Mouse (Mus musculus) hindbrain, embryonic 10.5 days (tissue): ENCODE data around the gene Aamp. TPM values are rescaled to one million over a fixed set of nuclear protein-coding genes. Genes with fewer than 3 reads are reported as not detected.
A peak's percentile ranks its signal among the peaks of the same experiment; 100 is the strongest.
"Not testable (repeated sequence)": the region's sequence is repeated elsewhere in the genome, so short reads cannot be mapped to it uniquely, and the experiment has no call there.

Experiments used
- DNase-seq: peaks from one replicate; pipeline ENCODE4 v3.0.0-alpha.2; 2017; ENCODE audit warnings: low spot score
- H3K27ac ChIP-seq: fragments of 300-500 bp; sonication (generic); 2 replicates; pipeline ENCODE4 v1.5.1; 2016; ENCODE audit warnings: mild to moderate bottlenecking, moderate library complexity
- H3K27me3 ChIP-seq: fragments of 300-500 bp; sonication (generic); 2 replicates; pipeline ENCODE4 v1.6.1; 2016; ENCODE audit warnings: mild to moderate bottlenecking; ENCODE audit not compliant: poor library complexity, insufficient read depth, severe bottlenecking
- H3K36me3 ChIP-seq: fragments of 300-500 bp; sonication (generic); 2 replicates; pipeline ENCODE4 v1.6.1; 2016; ENCODE audit warnings: mild to moderate bottlenecking, moderate library complexity
- H3K4me1 ChIP-seq: fragments of 300-500 bp; sonication (generic); replicated peaks from 2 replicates; pipeline ENCODE4 v1.6.1; 2016; ENCODE audit warnings: mild to moderate bottlenecking
- H3K4me3 ChIP-seq: fragments of 300-500 bp; sonication (generic); 2 replicates; pipeline ENCODE4 v1.5.1; 2016; ENCODE audit warnings: mild to moderate bottlenecking, moderate library complexity
- H3K9me3 ChIP-seq: fragments of 300-500 bp; sonication (generic); 2 replicates; pipeline ENCODE4 v1.6.1; 2016; ENCODE audit warnings: mild to moderate bottlenecking, moderate library complexity
- WGBS: fragments of 180-500 bp; shearing (Covaris S2); methylation state at CpG from one replicate; pipeline ENCODE4 v1.1.7; 2016; 5-methylcytosine and 5-hydroxymethylcytosine counted together
- polyA plus RNA-seq: library from polyadenylated mRNA; unstranded; fragments of >200 nt; fragmentation: Nextera tagmentation; extraction: Ambion mirVana; gene quantifications from 2 replicates; pipeline ENCODE4 v1.2.1, GENCODE M21; 2016

Aamp gene
- 238 and 248 TPM in 2 replicates for polyA plus RNA-seq

DNA sequence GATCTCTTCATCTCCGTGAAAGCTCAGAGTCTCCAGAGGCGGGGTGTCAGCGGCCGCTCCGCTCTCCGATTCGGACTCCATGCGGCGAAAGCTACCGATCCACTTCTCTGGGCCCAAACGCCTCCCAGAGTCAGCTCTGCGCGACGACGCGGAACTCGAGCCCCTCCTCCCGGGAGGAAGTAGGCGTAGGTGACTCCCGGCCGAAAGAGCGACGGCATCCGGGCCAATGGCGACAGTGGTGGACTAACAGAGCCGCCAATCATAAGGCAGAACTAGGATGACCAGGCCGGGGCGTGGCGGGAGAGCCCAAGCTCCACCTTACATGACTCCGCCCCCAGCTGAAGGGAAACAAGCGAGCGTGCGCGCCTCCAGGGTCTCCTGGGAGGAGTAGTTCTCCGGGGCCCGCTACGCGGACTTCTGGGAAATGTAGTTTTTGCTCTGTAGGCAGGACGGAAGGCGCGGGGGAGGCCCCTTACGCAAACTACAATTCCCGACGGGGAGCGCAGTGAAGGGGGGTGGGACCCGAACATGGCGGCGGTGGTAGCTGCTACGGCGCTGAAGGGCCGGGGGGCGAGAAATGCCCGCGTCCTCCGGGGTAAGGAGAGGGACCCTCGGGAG, at the start of gene Aamp, which contains the start of gene Pnkd:
Aamp (minus strand) TSS at position 196 of the 618 bp plus-strand sequence.
Pnkd (plus strand) TSS at position 388 of the 618 bp plus-strand sequence.
- no peaks in the 10 kb centered on the region for H3K27me3 ChIP-seq
- under 1% methylated on average over 56 of the region's 56 CpGs for WGBS
- peak within 1 kb of the TSS; percentile 81 for H3K4me3 ChIP-seq
- peak within 1 kb of the TSS; percentile 88 for H3K27ac ChIP-seq
- H3K36me3 ChIP-seq: peaks cover 52% of the 10 kb centered on the region
- no peaks in the 10 kb centered on the region for H3K9me3 ChIP-seq
- peak; percentile 100 for DNase-seq
- H3K4me1 ChIP-seq: peaks cover 31% of the 10 kb centered on the region

DNA sequence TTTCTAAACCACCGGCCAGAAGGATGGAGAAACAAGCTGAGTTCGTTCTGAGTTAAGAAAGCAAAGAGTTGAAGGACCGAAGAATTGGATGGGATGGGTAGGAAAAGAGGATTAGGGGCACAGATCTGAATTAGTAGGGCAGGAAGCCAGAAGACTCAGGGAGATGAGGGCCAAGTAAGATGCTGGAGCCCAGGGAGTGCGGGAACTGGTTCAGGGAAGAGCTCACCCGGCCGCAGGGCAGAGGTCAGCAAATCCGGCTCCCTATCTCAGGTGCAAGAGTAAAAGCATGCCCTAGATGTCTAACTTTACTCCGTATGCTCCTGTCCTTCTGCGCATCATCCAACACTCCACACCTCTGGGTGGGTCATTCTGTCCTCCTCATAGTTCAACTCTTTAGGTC, 48.4 kb upstream of the Aamp start:
- Histone ChIP-seq H3K27ac (peak overlapping the region; percentile 86), H3K27me3 (no peaks in the 10 kb centered on the region), H3K4me1 (peaks cover 40% of the 10 kb centered on the region), H3K9me3 (no peaks in the 10 kb centered on the region), H3K4me3 (peak overlapping the region; percentile 65), H3K36me3 (peaks cover 8% of the 10 kb centered on the region; the same call in 1 of the 2 replicates)
- WGBS: 6% methylated on average over 9 of the region's 9 CpGs
- DNase-seq: no peak

DNA sequence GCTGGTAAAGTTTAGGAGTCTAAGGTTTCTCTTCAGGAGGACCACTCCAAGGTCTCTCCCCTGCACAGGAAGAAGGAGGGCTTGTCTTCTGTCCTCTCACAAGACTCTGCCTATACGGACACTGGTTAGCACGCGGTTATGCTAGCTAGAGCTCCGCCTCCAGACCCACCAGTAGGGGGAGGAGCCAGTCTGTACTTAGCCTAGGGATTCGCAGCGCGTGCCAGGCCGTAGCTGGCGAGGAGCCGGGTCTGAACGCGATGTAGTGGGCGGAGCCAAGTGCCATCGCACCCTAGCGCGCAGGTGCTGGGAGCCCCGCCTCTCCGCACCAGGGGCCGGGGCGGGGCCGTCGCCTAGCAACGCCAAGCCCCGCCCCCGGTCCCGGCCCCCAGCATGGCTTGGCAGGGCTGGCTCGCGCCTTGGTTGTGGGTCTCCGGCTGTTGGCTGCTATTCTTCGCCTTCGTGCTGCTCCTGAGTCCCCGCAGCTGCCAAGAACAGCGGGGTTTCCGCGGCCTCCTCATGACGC, 47.8 kb upstream of the Aamp start:
- peaks cover 40% of the 10 kb centered on the region for H3K4me1 ChIP-seq
- DNase-seq: peak; percentile 96
- peak overlapping the region; percentile 65 for H3K4me3 ChIP-seq
- H3K27ac ChIP-seq: peak overlapping the region; percentile 86
- WGBS: under 1% methylated on average over 36 of the region's 36 CpGs
- peaks cover 8% of the 10 kb centered on the region; the same call in 1 of the 2 replicates for H3K36me3 ChIP-seq
- H3K9me3 ChIP-seq: no peaks in the 10 kb centered on the region
- H3K27me3 ChIP-seq: no peaks in the 10 kb centered on the region

DNA sequence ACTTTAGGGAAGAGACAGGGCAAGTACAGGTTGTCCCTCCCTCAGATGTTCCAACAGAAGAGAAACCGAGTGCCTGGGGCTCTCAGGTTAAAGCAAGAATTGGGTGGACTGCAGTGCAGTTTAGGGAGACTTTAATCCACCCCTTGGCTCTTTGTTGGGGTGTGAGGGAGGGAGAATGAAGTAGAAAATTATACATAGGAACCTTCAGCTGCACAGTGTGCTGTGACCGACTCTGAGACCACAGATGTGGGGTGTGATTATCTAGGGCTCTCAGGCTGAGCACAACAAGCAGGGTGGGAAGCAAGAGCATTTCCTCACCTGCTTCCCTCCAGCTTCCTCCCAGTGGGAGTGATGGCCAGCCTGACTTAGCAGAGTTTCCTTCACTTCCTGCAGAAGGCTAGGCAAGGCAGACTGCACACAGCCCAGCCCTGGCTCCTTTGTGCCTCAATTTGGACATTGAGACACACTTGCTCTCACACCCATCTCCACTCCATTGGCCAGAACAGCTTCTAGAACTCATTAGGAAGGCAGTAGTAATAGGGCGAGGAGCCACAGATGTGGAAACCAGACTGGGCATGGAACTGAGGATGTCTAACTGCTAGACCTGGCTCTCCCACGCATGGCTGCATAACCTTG, 46.6 kb upstream of the Aamp start:
- 83% methylated on average over 4 of the region's 4 CpGs for WGBS
- H3K4me1 ChIP-seq: peaks cover 40% of the 10 kb centered on the region
- peak overlapping the region; percentile 37 for H3K27ac ChIP-seq
- H3K27me3 ChIP-seq: no peaks in the 10 kb centered on the region
- H3K4me3 ChIP-seq: no peak overlapping the region
- H3K36me3 ChIP-seq: peaks cover 8% of the 10 kb centered on the region; the same call in 1 of the 2 replicates
- no peaks in the 10 kb centered on the region for H3K9me3 ChIP-seq
- DNase-seq: no peak

DNA sequence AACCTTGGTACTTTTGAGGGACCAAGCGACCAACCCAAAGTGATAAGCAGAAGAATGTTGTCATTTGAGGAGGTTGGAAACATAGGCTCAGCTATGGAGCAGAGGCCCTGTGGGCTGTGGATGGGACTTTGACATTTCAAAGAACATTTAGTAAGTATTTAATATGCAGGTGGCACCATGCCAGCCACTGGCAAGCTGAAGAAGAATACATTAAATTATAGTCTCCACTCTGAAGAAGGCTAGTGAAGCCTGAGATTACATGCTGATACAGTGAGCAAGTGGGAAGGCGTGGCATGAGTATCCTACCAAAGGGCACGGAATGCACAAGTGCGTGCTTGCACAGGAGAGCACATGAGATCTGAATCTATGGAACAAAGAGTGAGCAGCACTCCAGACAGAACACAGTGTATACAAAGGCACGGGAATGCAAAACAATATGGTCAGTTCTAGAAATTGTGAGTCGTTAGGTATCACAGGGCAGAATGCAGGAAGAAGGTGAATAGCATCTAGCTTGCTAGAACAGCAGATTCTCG, 45.4 kb upstream of the Aamp start:
- H3K9me3 ChIP-seq: no peaks in the 10 kb centered on the region
- DNase-seq: no peak
- no peaks in the 10 kb centered on the region for H3K27me3 ChIP-seq
- WGBS: 86% methylated on average over 7 of the region's 7 CpGs
- peaks cover 8% of the 10 kb centered on the region; the same call in 1 of the 2 replicates for H3K36me3 ChIP-seq
- H3K4me3 ChIP-seq: no peak overlapping the region
- H3K27ac ChIP-seq: no peak overlapping the region
- H3K4me1 ChIP-seq: peaks cover 34% of the 10 kb centered on the region

DNA sequence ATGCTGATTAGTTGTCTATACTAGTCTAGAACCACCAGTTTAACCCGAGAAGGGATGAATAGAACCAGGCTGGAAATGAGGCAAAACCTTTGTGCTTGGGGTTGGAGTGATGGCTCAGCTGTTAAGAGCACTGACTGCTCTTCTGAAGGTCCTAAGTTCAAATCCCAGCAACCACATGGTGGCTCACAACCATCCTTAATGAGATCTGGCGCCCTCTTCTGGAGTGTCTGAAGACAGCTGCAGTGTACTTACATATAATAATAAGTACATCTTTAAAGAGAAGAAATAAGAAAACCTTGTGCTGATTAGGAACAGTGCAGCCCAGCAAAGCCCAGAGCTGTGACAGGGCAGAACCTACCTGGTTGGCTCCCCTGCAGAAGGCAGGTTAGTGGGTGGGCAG, 42.4 kb upstream of the Aamp start:
- not testable (repeated sequence) for H3K27me3 ChIP-seq, H3K36me3 ChIP-seq, H3K27ac ChIP-seq, H3K4me3 ChIP-seq, H3K4me1 ChIP-seq, DNase-seq, H3K9me3 ChIP-seq
- 74% methylated on average over 2 of the region's 2 CpGs for WGBS

DNA sequence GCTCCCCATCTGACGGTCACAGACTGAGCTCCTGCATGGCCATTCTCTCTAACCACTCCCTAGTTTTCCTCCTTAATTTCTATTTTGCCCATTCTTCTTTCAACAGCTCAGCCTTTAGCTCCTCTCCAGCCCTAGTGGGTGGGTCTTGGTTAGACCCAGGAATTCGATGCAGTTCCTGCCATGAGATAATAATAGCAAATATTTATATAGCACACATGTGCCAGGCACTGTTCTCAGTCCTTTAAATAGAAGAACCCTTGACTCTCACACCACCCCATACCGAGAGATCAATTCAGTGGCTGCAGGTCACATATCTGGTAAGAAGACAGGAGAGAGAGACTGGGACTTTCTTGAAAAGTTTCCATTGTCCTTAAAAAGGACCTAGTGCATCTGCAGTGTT, 36.9 kb upstream of the Aamp start:
- no peaks in the 10 kb centered on the region for H3K36me3 ChIP-seq
- WGBS: 85% methylated on average over 3 of the region's 3 CpGs
- DNase-seq: no peak
- no peaks in the 10 kb centered on the region for H3K9me3 ChIP-seq
- no peak overlapping the region for H3K4me3 ChIP-seq
- no peak overlapping the region for H3K27ac ChIP-seq
- H3K4me1 ChIP-seq: peaks cover 7% of the 10 kb centered on the region; the same call in 1 of the 2 replicates
- H3K27me3 ChIP-seq: no peaks in the 10 kb centered on the region

DNA sequence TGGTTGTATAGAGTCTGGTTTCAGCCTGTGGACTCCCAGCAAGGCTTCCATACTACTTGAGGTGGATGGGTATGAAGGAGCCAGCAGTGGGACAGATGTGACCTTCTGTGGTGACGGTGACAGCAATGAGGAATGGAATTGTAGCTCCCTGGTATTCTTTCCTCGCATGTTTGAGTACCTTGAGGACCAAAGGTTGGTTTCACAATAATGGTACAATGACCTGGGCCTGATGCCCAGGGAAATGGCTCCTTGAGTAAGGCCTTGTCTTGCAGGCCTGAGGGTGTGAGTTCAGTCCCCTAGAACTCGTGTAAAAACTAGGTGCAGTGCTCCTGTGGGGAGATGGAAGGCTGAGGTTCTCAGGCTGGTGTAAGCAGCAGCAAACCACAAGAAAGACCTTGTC, 34.2 kb upstream of the Aamp start:
- no peak overlapping the region for H3K27ac ChIP-seq
- H3K4me3 ChIP-seq: no peak overlapping the region
- H3K36me3 ChIP-seq: no peaks in the 10 kb centered on the region
- H3K9me3 ChIP-seq: no peaks in the 10 kb centered on the region
- WGBS: 89% methylated on average over 3 of the region's 3 CpGs
- no peak for DNase-seq
- H3K27me3 ChIP-seq: no peaks in the 10 kb centered on the region
- H3K4me1 ChIP-seq: peaks cover 7% of the 10 kb centered on the region; the same call in 1 of the 2 replicates

DNA sequence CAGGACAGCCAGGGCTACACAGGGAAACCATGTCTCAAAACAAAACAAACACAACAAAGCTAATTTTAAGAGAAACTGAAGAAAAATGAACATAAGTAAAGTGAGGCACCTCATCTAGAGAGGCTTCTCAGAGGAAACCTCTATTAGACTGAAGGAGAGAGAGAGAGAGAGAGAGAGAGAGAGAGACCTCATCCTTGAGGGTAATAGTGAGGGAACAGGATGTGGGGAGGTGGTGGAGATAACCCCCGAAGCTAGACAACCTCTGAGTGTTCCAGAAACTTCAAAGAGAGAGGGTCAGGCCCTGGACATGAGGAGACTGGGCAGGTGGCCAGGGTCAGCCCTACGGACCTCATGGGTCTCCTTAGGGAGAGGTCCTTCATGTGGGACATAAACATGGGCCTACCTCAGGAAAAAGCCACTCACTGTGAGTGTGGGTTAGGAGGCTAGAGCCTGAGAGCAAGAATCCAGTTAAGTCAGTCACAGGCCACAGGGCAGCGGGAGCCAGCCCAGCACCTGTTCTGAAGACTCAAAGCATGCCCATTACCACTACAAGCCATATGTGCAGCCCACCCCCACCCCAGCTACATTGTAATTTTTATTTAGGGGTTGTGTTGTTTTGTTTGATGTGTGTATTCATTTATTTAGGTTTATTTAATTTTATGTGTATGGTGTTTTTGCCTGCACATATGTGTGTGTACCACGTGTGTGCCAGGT, 31.7 kb upstream of the Aamp start:
- H3K9me3 ChIP-seq: no peaks in the 10 kb centered on the region
- H3K36me3 ChIP-seq: no peaks in the 10 kb centered on the region
- H3K4me1 ChIP-seq: peaks cover 7% of the 10 kb centered on the region; the same call in 1 of the 2 replicates
- no peak overlapping the region for H3K4me3 ChIP-seq
- no peak overlapping the region for H3K27ac ChIP-seq
- H3K27me3 ChIP-seq: no peaks in the 10 kb centered on the region
- DNase-seq: no peak
- WGBS: 88% methylated on average over 4 of the region's 4 CpGs

DNA sequence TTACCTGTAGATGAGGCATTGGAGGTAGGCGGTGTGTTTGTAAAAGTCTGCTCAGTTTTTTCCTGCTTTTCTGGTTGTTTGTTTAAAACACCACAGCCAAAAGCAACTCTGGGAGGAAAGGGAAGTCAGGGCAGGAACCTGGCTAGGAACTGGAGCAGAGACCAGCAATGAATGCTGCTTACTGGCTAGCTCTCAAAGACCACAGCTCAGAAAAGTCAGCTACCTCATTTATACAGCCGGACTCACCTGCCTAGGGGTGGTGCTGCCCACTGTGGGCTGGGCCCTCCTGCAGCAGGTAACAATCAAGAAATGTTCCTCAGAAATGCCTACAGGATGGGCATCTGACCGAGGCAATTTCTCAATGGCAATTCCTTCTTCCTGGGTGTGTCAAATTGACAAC, 30.3 kb upstream of the Aamp start:
- no peaks in the 10 kb centered on the region for H3K9me3 ChIP-seq
- no peak for DNase-seq
- H3K36me3 ChIP-seq: no peaks in the 10 kb centered on the region
- H3K27me3 ChIP-seq: no peaks in the 10 kb centered on the region
- 92% methylated on average over 3 of the region's 3 CpGs for WGBS
- no peak overlapping the region for H3K27ac ChIP-seq
- H3K4me3 ChIP-seq: no peak overlapping the region
- H3K4me1 ChIP-seq: peaks cover 10% of the 10 kb centered on the region; the same call in 1 of the 2 replicates

DNA sequence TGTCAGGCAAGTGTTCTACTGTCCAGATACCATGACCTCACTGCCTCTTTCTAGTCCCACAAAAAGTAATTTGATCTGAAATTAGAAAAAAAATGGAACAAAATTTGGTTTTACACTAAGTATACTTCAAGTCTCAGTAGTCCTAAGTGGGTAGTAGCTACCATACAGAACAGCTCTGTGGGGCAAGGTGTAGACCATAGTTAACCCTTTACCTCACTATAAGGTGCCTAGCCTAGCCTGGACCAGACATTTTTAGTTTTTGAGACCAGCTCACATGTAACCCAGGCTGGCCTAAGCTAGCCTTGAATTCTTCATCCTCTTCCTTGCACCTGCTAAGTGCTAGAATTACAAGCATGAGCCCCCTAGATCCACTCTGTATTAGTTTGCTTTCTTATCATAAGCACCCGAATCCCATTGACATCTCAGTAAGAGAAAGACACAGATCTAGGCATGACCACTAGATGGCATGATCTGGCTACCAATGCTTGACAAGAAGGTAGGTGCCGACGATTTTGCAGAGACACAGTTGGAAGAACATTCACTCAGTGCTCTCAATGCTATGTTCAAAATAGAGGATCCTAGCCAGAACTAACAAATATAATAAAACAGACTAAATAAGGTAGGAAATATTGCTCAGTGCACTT, 28.6 kb upstream of the Aamp start:
- no peak overlapping the region for H3K27ac ChIP-seq

DNA sequence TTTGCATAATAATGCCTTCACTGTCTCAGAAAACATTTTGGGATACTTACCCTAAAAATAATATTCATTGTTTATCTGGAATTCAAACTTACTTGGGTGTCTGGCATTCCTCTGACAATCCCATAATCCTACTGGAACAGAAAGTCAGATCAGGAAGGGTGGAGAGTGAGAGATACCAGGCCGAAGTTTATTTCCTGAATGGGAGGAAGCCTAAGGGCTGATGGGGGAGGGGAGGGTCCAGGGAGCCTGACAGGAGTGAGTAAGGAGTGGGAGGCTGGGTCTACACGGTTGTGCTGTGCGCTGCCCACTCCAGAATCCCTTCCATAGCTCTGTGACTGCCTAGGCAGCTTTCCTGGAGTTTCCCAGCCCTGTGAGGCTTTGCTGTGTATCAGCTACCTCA, 25.2 kb upstream of the Aamp start:
- Histone ChIP-seq H3K27ac (peak overlapping the region; percentile 59; the same call in 1 of the 2 replicates), H3K9me3 (no peaks in the 10 kb centered on the region), H3K4me1 (peaks cover 3% of the 10 kb centered on the region; the same call in 1 of the 2 replicates), H3K36me3 (no peaks in the 10 kb centered on the region), H3K4me3 (no peak overlapping the region), H3K27me3 (peaks cover 10% of the 10 kb centered on the region; the same call in 1 of the 2 replicates)
- DNase-seq: no peak
- WGBS: 62% methylated on average over 3 of the region's 3 CpGs

More for the DNA sequence above, 28.6 kb upstream of the Aamp start:
- Histone ChIP-seq H3K36me3 (no peaks in the 10 kb centered on the region), H3K27me3 (no peaks in the 10 kb centered on the region), H3K4me3 (no peak overlapping the region), H3K9me3 (no peaks in the 10 kb centered on the region), H3K4me1 (peaks cover 10% of the 10 kb centered on the region; the same call in 1 of the 2 replicates)
- 8% methylated on average over 3 of the region's 3 CpGs for WGBS
- DNase-seq: peak; percentile 39
